In genomic region chr4:151229073-151229472, GRCm38 (mm10) we compare ENCODE assay signal across 16 mouse cellular contexts.
"Had no signal": no experiment of that assay in that cellular context is flagged by ENCODE, and none has a peak within 500 bp of the region (broad histone marks: within the 10 kb centered on the region; RNA-seq: fewer than 3 reads in every experiment).

No protein-coding gene starts in this region.

- H3K27me3 ChIP-seq: hindbrain, embryonic 15.5 days; liver, embryonic 15.5 days; midbrain, embryonic 12.5 days; stomach, embryonic 15.5 days had no signal

- H3K36me3 ChIP-seq: hindbrain, embryonic 15.5 days; kidney, embryonic 15.5 days; liver, embryonic 15.5 days; midbrain, embryonic 12.5 days; neural tube, embryonic 13.5 days; stomach, embryonic 15.5 days had no signal

- H3K4me3 ChIP-seq: hindbrain, embryonic 15.5 days; kidney, embryonic 15.5 days; liver, embryonic 15.5 days; midbrain, embryonic 12.5 days; neural tube, embryonic 13.5 days; stomach, embryonic 15.5 days had no signal

- H3K9ac ChIP-seq: hindbrain, embryonic 15.5 days; kidney, embryonic 15.5 days; liver, embryonic 15.5 days; midbrain, embryonic 12.5 days; neural tube, embryonic 13.5 days; stomach, embryonic 15.5 days had no signal

- H3K4me2 ChIP-seq: hindbrain, embryonic 15.5 days; kidney, embryonic 15.5 days; liver, embryonic 11.5 days; liver, embryonic 15.5 days; midbrain, embryonic 12.5 days; neural tube, embryonic 13.5 days; stomach, embryonic 15.5 days had no signal

- DNase-seq: kidney, adult 2 months; kidney, postnatal 14 days; left cerebral cortex, postnatal 4 days; lung, postnatal 14 days; retina, postnatal 1 day; right cerebral cortex, postnatal 14 days; thymus, adult 2 months; thymus, postnatal 25 days had no signal

- H3K4me1 ChIP-seq: stomach, embryonic 15.5 days had no signal

- ATAC-seq: midbrain, embryonic 16.5 days had no signal

- H3K27ac ChIP-seq: hindbrain, embryonic 15.5 days; kidney, embryonic 15.5 days; liver, embryonic 15.5 days; midbrain, embryonic 12.5 days; neural tube, embryonic 13.5 days; stomach, embryonic 15.5 days had no signal

- H3K9me3 ChIP-seq: hindbrain, embryonic 15.5 days; kidney, embryonic 15.5 days; liver, embryonic 15.5 days; midbrain, embryonic 12.5 days; neural tube, embryonic 13.5 days; stomach, embryonic 15.5 days had no signal
